Mouse (Mus musculus) CD4-positive helper T cell, adult 2 months (primary cell): Measurements from ENCODE around the gene A630076J17Rik.
A peak's percentile ranks its signal among the peaks of the same experiment; 100 is the strongest.

Experiments
- DNase-seq: peaks from one replicate; pipeline ENCODE4 v3.0.0-alpha.2; 2012; ENCODE audit warnings: low read depth, missing footprints, low spot score

Gene A630076J17Rik

DNA sequence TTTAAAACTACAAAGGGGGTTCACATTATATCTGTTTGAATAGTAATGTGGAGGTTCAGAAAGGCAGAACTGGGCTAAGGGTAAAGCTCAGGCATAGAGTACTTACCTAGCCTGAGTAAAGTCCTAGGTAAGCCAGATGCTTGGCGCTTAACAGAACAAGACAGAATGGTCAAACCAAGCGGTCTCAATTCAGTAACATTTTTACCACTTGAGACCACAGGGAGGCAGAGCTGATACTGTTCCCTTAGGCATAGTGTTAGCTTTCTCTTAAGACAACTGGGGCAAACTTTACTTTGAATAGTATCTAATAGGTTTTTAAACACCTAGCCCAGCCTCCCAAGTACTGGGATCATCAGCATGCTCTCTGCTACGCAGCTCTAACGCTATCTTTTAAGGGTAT, 45.6 kb downstream of the A630076J17Rik start:
- DNase-seq = no peak

DNA sequence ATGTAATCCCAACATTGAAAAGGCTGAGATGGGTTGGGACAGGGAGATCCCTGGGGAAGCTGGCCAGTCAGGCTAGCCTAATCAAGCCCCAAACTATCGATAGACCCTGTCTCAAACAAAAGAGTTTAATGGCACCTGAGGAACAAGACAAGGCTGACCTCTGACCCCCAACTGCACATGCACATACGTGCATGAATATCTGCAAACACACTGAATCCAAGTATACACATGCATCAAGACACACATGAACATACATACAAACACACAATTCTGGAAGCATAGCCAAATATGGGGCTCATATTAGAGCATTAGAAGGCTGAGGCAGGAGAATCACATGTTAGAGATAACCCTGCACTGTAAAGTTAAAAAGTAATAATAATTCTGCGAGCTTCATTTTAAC, 46.2 kb downstream of the A630076J17Rik start:
- DNase-seq = no peak

DNA sequence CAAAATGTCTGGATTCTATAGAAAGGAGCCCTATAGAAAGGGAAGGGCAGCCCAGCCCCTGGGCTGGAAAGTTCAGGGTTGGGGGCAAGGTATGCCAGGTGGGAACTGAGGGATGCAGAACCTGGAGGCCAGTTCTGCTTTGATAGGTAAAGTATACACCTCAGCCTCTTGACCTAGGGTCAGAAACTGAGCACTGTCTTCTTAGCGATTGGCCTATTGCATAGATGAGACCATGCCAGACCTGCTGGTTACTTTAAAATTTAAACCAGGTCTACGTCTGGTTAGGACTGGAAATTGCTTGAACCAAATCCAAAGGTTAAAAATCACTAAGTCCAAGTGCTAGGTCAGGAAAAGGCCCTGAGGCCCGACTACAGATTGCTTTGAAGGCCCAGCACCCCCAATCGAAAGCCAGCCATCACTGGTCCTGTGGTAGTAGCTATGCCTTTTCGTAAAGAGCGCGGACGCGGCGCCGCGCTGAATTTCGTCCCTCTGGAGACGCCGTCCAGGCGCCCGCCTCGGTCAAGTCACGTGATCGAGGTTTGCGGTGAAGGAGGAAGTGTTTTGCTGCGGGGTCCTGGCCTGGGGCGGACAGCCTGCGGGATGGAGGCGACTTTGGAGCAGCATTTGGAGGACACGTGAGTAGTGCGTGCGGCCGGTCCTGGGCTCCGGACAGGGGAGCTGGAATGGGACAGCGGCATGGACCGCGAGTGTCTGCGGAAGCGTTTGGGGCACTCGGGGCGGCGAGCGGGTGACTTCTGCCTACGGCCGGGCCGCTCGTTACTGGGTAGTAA, 48.3 kb downstream of the A630076J17Rik start, which contains the start of gene Lamtor5:
Gene Lamtor5 (plus strand): TSS at position 380 of the 791 bp plus-strand sequence.
- peak; percentile 90 for DNase-seq
